Mouse (Mus musculus) lung, postnatal 36 days (tissue): ENCODE data around the gene Rtn4rl1.
A peak's percentile ranks its signal among the peaks of the same experiment; 100 is the strongest.

Source experiments
- DNase-seq: peaks from one replicate; pipeline ENCODE4 v3.0.0; 2022; ENCODE audit warnings: mixed read lengths

Gene Rtn4rl1

DNA sequence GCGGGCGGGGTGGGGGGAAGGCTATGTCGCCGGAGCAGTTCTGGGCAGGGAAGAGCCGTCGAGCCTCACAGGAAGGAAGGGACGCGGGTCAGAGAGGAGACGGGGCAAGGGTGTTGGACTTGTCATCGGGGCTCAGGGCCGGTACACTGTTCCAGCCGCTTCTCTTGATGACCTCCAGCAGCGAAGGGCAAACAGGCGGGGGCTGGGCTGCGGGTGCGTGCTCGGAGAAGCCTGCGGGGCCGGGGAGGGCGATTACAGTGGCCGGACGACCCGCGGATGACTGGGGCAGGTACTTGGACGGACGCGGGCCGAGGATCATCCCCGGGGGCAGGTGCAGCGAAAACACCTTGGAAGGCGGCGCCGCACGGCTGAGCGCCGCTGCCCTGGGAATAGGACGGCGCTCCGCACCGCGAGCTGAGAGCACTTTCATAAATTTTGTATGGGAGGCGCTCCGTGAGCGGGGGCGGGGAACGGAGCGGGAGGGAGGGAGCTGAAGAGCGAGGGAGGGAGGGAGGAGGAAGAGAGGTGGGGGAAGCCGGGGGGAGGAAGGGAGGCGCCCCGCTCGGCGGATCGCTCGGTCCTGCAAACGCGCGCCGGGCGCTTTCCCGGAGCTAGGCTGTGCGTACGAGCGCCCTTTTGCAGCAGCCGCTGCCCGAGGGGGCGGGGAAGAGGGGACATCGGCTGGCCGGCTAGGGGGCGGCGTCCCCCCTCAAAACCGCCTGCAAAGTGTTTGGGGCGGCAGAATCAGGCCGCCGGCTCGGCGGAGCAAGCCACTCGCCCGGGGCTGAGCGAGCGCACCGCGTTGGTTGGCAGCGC is at the start of gene Rtn4rl1:
Gene Rtn4rl1 (plus strand): TSS at position 528 of the 816 bp plus-strand sequence.
- DNase-seq = peak; percentile 78

GRCm38 (mm10) chr11:75145841-75146240 is 47.7 kb upstream of the Rtn4rl1 start:
- DNase-seq = no peak

- DNase-seq = no peak
These were observed 46.3 kb upstream of the Rtn4rl1 start for GRCm38 (mm10) chr11:75147106-75147845.

- no peak for DNase-seq
These were observed 45.8 kb upstream of the Rtn4rl1 start for GRCm38 (mm10) chr11:75147846-75148168.

- no peak for DNase-seq
These were observed 45.1 kb upstream of the Rtn4rl1 start for GRCm38 (mm10) chr11:75148332-75149035.

DNA sequence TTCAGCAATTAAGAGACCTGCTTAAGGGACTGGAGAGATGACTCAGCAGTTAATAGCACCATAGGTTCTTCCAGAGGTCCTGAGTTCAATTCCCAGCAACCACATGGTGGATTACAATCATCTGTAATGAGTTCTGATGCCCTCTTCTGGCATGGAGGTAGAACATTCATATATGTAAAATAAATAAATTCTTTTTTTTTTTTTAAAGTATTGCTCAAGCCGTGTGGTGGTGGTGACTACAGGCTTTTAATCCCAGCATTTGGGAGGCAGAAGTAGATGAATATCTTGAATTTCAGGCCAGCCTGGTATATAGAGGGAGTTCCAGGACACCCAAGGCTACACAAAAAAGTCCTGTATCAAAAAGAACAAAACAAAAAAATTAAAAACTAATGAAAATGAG is 43.2 kb upstream of the Rtn4rl1 start:
- DNase-seq = no peak

DNA sequence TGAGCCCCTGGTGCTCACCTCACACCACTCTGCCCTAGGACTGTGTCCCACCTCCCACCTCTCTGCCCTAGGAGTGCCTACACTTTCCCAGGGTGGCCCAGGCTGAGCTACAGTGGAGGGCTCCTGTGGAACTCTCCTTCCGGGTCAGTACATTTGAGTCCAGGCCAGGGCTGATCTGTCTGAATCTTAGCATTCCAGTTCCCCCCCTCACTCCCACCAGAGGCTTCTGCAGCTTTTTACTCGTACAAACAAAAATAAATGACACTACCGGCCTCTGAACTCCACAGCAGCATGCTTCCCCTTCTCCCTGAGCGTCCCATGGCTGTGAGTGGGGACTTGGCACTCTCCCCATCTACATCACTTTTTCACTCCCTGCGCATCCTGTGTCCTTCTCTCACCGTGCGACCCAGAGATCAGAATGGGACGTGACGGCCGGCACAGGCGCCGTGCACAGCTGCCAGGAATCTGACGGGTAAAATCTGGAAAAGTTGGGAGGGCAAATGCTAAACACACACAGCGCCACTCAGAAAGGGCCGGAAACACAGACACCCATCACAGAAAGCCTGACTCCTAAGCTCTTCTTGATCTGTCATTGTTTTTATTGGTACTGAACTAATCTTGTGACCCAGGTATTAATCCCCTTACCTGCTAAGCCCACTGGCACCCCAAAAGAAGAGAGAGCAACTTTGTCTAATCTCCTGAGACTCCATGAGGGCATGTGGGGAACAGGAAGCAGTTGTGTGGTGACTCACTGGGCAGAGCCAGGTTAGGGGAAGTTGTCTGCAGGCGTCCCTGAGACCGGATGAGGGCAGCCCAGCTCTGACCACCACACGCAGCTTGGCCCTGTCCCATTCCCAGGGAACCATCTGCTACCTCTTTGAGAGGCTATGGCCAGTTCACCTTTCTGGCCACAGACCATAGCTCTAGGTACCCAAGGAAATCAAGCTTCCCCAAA is 40.7 kb upstream of the Rtn4rl1 start:
- DNase-seq = peak; percentile 64

DNA sequence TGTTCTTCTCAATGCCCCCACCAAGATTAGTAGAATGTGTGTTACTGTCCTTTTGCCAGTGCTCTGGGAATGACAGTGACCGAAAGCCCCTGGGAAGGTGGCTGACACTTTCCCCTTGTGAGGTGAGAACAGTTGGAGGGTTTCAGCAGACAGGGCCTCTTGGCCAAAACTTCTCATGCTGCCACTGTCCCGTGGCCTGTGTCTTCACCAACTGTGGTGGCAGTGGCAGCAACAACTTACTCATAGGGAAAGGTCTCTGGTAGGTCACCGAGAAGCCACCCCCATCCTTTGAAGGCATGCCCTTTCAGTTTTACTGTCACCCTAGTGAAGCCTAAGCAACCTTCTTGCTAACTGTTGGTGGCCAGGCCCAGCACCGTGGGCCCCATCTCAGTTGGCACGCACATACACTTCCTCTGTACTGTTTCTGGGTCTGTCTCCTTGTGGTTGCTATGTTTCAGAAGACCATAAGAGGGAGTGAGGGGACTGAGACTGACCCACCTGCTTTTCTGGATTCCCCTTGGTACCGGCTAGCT is 39.5 kb upstream of the Rtn4rl1 start:
- DNase-seq = no peak

GRCm38 (mm10) chr11:75155985-75156384 is 37.6 kb upstream of the Rtn4rl1 start:
- DNase-seq = no peak

GRCm38 (mm10) chr11:75156416-75156815 is 37.2 kb upstream of the Rtn4rl1 start:
- no peak for DNase-seq

GRCm38 (mm10) chr11:75157037-75157436 is 36.5 kb upstream of the Rtn4rl1 start:
- no peak for DNase-seq

DNA sequence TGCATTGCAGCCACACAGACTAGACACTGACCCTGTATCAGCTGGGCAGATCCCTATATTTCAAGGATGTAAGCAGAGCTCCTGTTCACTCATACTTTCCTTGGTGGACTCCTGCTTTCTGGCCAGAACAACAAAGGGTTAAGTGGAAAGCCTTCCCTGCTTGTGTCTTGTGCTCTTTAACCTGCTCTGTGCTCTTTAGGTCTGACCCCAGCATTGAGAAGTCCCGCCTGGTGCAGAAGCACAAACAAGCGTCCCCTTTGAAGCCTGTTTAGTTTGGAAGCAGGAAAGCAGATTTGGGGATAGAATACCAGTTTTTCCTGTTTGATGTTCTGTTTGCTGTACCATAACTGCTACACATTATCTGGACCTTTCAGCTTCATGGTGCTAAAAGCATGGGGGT is 35.7 kb upstream of the Rtn4rl1 start:
- no peak for DNase-seq

- peak; percentile 52 for DNase-seq
These were observed 35.2 kb upstream of the Rtn4rl1 start for GRCm38 (mm10) chr11:75158432-75158831.

GRCm38 (mm10) chr11:75159564-75159963 is 34.0 kb upstream of the Rtn4rl1 start:
- DNase-seq = peak; percentile 73

DNA sequence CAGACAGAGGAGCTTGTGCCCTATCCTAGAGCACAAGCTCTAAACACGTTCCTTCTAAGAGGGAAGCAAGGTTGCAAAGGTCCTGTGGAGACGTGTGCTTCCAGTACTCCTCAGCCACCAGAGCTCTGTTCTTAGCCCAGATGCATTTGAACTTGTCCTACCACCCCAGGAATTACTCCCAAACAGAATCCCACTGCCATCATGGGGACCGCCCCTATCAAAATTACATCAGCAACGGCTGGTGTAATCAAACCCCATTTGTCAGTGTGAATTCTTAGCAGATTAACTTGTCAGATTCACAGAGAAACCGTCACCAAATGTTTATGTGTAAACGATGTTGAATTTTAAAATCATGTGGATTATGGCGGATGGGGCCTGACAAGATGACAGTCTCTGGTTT is 32.6 kb upstream of the Rtn4rl1 start:
- DNase-seq = no peak

GRCm38 (mm10) chr11:75161417-75162008 is 32.1 kb upstream of the Rtn4rl1 start:
- peak; percentile 53 for DNase-seq

- DNase-seq = no peak
These were observed 30.9 kb upstream of the Rtn4rl1 start for GRCm38 (mm10) chr11:75162591-75163080.

GRCm38 (mm10) chr11:75163379-75163778 is 30.2 kb upstream of the Rtn4rl1 start:
- DNase-seq = no peak

DNA sequence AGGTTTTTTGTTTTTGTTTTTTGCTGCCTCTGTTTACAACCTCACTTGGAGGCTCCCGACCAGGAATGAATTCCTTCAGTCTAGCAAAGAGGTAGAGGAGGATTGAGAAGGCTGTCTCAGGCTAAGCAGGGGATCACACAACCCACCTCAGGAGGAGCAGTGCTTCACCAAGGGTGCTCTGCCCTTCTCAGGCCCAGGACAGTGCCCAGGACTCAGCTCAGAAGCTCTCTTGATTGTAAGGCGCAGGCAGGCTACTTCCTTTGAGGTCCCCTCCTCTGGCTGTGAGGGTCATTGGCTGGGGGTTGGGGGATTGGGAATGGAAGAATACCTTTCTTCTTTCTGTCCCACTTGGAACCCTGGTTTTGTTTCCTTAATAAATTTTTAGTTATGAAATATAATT is 29.5 kb upstream of the Rtn4rl1 start:
- no peak for DNase-seq

DNA sequence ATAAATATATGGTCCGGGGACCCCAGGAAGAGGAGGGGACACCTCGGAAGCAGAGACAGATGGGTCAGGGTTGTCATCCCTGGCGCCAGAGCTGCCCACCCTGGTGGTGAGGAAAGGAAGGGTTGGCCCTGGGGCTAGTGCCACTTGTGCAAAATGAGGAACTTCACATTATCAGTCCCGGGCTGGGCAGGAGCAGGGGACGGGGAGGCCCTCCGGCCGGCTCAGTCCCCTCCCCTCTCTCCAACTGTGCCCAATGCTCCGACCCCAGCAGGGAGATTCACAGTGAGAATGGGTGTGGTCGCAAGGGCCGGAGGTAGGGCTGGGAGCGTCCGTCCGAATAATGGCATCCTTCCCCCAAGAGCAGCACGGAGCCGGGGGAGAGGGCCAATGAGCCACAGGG is 28.8 kb upstream of the Rtn4rl1 start:
- DNase-seq = no peak

DNA sequence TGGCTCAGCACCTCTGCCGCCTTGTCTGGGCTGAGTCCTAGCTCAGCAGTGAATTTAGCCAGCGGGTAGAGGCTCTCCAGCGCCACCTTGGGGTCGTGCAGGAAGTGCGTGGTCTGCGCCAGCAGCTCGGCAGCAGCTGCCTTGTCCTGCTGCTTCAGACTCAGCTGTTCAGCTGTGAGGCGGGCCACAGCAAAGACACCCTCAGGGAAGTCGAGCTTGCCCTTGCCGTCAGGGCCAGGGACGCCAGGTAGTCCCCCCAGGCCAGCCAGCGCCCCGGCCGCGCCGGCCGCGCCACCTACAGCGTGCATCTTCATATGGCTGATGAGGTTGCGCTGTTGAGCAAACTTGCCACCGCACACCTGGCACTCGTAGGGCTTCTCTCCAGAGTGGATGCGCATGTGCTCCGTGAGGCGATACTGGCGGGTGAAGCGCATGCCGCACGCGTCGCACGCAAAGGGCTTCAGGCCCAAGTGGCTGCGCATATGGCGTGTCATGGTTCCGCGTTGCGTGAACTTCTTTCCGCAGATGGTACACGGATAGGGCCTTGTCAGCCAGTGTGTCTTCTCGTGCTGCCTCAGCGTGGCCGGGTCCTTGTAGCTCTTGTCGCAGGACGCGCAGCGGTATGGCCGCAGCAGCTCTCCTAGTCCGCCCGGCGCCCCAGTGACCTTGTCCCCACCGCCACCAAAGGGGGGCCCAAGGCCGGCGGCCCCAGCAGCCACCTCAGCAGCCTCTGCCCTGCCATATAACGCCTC is 28.0 kb upstream of the Rtn4rl1 start:
- DNase-seq = peak; percentile 86
